Mouse (Mus musculus): ENCODE data around the gene Defa36. TPM values are rescaled to one million over a fixed set of nuclear protein-coding genes. Genes with fewer than 3 reads are reported as not detected.
"Not testable (repeated sequence)": the region's sequence is repeated elsewhere in the genome, so short reads cannot be mapped to it uniquely, and the experiment has no call there.

The Defa36 gene
- not detected in 2 replicates for polyA plus RNA-seq (2015; fragmentation: Nextera tagmentation; extraction: Ambion mirVana)

GRCm38 (mm10) chr8:21427111-21427510, at the start of gene Defa36:
TSS of gene Defa36 (plus strand) at chr8:21427411.
- ATAC-seq (ENCODE audit: low read depth); H3K36me3 ChIP-seq (ENCODE audit: control insufficient read depth, insufficient read depth); H3K27ac ChIP-seq (ENCODE audit: low read length); H3K9me3 ChIP-seq (replicated peaks; ENCODE audit: control insufficient read depth, low read length); H3K27me3 ChIP-seq (ENCODE audit: control insufficient read depth, insufficient read depth, low read depth, low read length); H3K4me3 ChIP-seq (ENCODE audit: low read depth, low read length); H3K9ac ChIP-seq (ENCODE audit: low read depth, low read length); H3K4me2 ChIP-seq (ENCODE audit: low read depth, low read length); H3K4me1 ChIP-seq (ENCODE audit: control insufficient read depth, low read depth, low read length): not testable (repeated sequence)
- no CpG with 5 or more reads among the region's 1 CpGs for WGBS (ENCODE audit: insufficient replicate concordance)

- not testable (repeated sequence) for H3K9ac ChIP-seq (ENCODE audit: low read depth, low read length); H3K4me1 ChIP-seq (ENCODE audit: control insufficient read depth, low read depth, low read length); H3K9me3 ChIP-seq (replicated peaks; ENCODE audit: control insufficient read depth, low read length); H3K27me3 ChIP-seq (ENCODE audit: control insufficient read depth, insufficient read depth, low read depth, low read length); H3K27ac ChIP-seq (ENCODE audit: low read length); ATAC-seq (ENCODE audit: low read depth); H3K36me3 ChIP-seq (ENCODE audit: control insufficient read depth, insufficient read depth); H3K4me3 ChIP-seq (ENCODE audit: low read depth, low read length); H3K4me2 ChIP-seq (ENCODE audit: low read depth, low read length)
- no CpG with 5 or more reads among the region's 2 CpGs for WGBS (ENCODE audit: insufficient replicate concordance)
Observed at GRCm38 (mm10) chr8:21378215-21378614, 49.0 kb upstream of the Defa36 start, which contains the start of gene Defa2. TSS of gene Defa2 (plus strand) at chr8:21378515.

DNA sequence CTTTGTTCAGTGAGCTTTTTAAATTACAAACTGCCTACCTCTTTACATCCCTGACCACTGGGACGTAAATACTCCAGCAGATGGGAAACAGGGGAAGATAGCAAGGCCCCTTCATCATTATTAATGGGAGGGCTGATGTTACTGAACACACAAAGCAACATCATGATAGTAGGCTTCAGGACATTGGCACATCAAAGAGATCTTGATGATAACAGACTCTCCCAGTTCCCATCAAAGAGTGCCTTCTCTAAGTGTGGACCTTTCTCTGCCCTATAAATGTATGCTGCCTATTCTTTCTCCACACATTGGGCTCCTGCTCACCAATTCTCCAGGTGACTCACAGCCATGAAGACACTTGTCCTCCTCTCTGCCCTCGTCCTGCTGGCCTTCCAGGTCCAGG, 35.7 kb upstream of the Defa36 start, which contains the start of gene Defa33:
Defa33 (plus strand) TSS at position 301 of the 400 bp plus-strand sequence.
- H3K27ac ChIP-seq (ENCODE audit: low read length); H3K36me3 ChIP-seq (ENCODE audit: control insufficient read depth, insufficient read depth); H3K4me2 ChIP-seq (ENCODE audit: low read depth, low read length); H3K4me3 ChIP-seq (ENCODE audit: low read depth, low read length); ATAC-seq (ENCODE audit: low read depth); H3K4me1 ChIP-seq (ENCODE audit: control insufficient read depth, low read depth, low read length); H3K27me3 ChIP-seq (ENCODE audit: control insufficient read depth, insufficient read depth, low read depth, low read length); H3K9ac ChIP-seq (ENCODE audit: low read depth, low read length); H3K9me3 ChIP-seq (replicated peaks; ENCODE audit: control insufficient read depth, low read length): not testable (repeated sequence)
- whole genome bisulfite sequencing (ENCODE audit: insufficient replicate concordance) = no CpG with 5 or more reads among the region's 2 CpGs

DNA sequence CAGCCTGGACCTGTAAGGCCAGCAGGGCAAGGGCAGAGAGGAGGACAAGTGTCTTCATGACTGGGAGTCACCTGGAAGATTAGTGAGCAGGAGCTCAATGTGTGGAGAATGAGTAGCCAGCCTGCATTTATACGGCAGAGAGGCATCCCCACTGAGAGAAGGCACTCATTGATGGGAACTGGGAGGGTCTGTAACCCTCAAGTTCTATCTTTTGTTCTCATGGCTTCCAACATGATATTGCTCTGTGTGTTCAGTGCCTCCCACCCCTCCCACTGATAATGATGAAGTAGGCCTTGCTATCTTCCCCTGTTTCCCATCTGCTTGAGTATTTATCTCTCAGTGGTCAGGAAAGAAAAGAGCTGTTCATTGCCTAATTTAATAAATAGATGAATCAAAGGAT, 29.2 kb downstream of the Defa36 start, which contains the start of gene Gm7849:
Gm7849 (minus strand) TSS at position 101 of the 400 bp plus-strand sequence.
- H3K36me3 ChIP-seq (ENCODE audit: control insufficient read depth, insufficient read depth); H3K4me1 ChIP-seq (ENCODE audit: control insufficient read depth, low read depth, low read length); H3K9ac ChIP-seq (ENCODE audit: low read depth, low read length); H3K27ac ChIP-seq (ENCODE audit: low read length); H3K4me2 ChIP-seq (ENCODE audit: low read depth, low read length); H3K4me3 ChIP-seq (ENCODE audit: low read depth, low read length); H3K27me3 ChIP-seq (ENCODE audit: control insufficient read depth, insufficient read depth, low read depth, low read length); ATAC-seq (ENCODE audit: low read depth); H3K9me3 ChIP-seq (replicated peaks; ENCODE audit: control insufficient read depth, low read length): not testable (repeated sequence)
- no CpG with 5 or more reads among the region's 1 CpGs for WGBS (ENCODE audit: insufficient replicate concordance)

Other genes with a start within 250 kb of the Defa36 start
- gene Defa31, start 235.8 kb upstream of the Defa36 start, polyA plus RNA-seq (2015; fragmentation: Nextera tagmentation; extraction: Ambion mirVana) = not detected in 2 replicates
- not detected in 2 replicates for gene Gm15293, start 225.8 kb upstream of the Defa36 start, polyA plus RNA-seq (2015; fragmentation: Nextera tagmentation; extraction: Ambion mirVana)
- gene Gm15292, start 177.7 kb upstream of the Defa36 start, polyA plus RNA-seq (2015; fragmentation: Nextera tagmentation; extraction: Ambion mirVana) = not detected in 2 replicates
- not detected in 2 replicates for gene Defa27, start 111.9 kb upstream of the Defa36 start, polyA plus RNA-seq (2015; fragmentation: Nextera tagmentation; extraction: Ambion mirVana)
- gene Defa29, start 100.4 kb upstream of the Defa36 start, polyA plus RNA-seq (2015; fragmentation: Nextera tagmentation; extraction: Ambion mirVana) = not detected in 2 replicates
- gene Defa2, start 48.9 kb upstream of the Defa36 start, polyA plus RNA-seq (2015; fragmentation: Nextera tagmentation; extraction: Ambion mirVana) = not detected in 2 replicates
- not detected in 2 replicates for gene Defa33, start 35.6 kb upstream of the Defa36 start, polyA plus RNA-seq (2015; fragmentation: Nextera tagmentation; extraction: Ambion mirVana)
- not detected in 2 replicates for gene Gm7849, start 29.1 kb downstream of the Defa36 start, polyA plus RNA-seq (2015; fragmentation: Nextera tagmentation; extraction: Ambion mirVana)
- not detected in 2 replicates for gene Defa20, start 81.8 kb downstream of the Defa36 start, polyA plus RNA-seq (2015; fragmentation: Nextera tagmentation; extraction: Ambion mirVana)
- gene Defa32, start 101.6 kb downstream of the Defa36 start, polyA plus RNA-seq (2015; fragmentation: Nextera tagmentation; extraction: Ambion mirVana) = not detected in 2 replicates
- gene Defa37, start 138.0 kb downstream of the Defa36 start, polyA plus RNA-seq (2015; fragmentation: Nextera tagmentation; extraction: Ambion mirVana) = not detected in 2 replicates
- not detected in 2 replicates for gene Defa28, start 155.6 kb downstream of the Defa36 start, polyA plus RNA-seq (2015; fragmentation: Nextera tagmentation; extraction: Ambion mirVana)
- not detected in 2 replicates for gene Gm7861, start 167.1 kb downstream of the Defa36 start, polyA plus RNA-seq (2015; fragmentation: Nextera tagmentation; extraction: Ambion mirVana)
- gene Defa26, start 190.8 kb downstream of the Defa36 start, polyA plus RNA-seq (2015; fragmentation: Nextera tagmentation; extraction: Ambion mirVana) = not detected in 2 replicates
- 0.34 TPM in 1 of 2 replicates, not detected in the other for gene Defa17, start 228.4 kb downstream of the Defa36 start, polyA plus RNA-seq (2015; fragmentation: Nextera tagmentation; extraction: Ambion mirVana)
- not detected in 2 replicates for gene Defa34, start 238.4 kb downstream of the Defa36 start, polyA plus RNA-seq (2015; fragmentation: Nextera tagmentation; extraction: Ambion mirVana)

Measured in liver, embryonic 16.5 days (tissue).